Mouse (Mus musculus): ENCODE data around the gene Map3k1.
A peak's percentile ranks its signal among the peaks of the same experiment; 100 is the strongest.
"Not testable (repeated sequence)": the region's sequence is repeated elsewhere in the genome, so short reads cannot be mapped to it uniquely, and the experiment has no call there.

Map3k1 gene

DNA sequence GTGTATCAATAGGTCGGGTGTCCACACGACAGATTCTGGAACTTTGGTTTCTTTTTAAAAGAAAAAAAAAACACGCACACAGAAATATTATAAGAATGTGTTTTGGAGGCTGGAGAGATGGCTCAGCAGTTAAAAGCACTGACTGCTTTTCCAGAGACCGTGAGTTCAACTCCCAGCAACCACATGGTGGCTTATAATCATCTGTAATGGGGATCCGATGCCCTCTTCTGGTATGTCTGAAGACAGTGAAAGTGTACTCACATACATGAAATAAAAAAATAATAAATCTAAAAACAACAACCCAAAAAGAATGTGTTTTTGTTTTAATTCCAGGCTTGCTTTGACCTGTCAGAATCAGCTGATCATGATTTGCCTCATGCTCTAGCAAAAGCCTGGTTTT lies 81.9 kb downstream of the Map3k1 start:
- DNase-seq = no peak

DNA sequence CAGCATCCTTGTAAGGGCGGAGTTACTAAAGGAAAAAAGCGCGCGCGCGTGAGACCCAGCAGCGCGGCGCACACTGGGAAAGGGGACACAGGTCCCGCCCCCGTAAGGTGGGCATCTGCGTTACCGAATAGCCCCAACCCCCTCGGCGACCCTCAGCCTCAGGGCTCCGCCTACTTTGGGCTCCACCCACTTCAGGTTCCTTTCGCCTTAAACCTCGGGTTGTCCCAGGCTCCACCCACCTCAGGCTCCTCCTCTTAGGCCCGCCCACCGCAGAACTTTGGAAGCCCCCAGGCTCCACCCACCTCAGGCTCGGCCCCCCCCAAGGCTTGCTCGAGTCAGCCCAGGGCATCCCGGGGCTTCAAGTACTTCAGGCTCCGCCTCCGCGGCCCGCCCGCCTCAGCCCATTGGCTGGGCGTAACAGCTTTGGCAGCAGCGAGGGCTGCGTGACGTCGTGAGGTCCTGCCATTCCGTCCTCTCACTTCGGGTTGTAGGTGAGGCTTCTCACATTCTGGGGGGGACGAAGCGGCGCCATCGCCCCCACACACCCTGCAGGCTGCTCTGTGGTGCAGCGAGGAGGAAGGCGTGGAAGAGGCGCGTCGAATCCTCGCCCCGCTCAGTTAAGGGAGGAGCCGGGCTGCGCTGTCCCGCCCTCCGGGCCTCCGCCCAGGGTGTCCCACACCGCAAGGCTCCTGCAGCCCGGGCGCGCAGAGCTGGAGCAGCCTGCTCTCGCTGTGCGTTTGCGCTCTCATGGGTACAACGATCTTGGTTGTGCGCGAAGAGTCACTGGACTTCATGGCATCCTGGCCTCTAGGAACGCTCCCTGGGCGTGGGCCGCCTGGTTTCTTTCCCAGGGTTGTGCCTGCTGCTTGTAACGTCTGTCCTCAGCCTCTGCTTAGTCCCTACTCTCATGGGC lies 83.4 kb downstream of the Map3k1 start:
- DNase-seq = peak; percentile 99

DNA sequence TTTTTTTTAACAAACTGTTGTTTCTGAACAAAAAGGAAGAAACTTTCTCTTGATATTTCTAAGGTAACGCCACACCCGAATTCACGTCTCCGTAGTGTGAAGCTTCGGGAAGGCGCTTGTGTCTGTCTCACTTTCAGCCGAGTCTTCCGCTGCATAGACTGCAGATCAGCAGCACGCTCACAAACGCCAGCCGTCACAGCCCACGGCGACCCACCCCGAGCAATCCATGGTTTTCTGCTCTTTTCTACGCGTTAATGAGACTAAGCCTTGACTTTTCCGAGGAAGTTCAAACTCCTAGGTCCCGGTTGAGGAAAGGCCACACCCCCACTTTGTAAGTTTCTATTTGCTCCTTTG lies 84.0 kb downstream of the Map3k1 start:
- no peak for DNase-seq

DNA sequence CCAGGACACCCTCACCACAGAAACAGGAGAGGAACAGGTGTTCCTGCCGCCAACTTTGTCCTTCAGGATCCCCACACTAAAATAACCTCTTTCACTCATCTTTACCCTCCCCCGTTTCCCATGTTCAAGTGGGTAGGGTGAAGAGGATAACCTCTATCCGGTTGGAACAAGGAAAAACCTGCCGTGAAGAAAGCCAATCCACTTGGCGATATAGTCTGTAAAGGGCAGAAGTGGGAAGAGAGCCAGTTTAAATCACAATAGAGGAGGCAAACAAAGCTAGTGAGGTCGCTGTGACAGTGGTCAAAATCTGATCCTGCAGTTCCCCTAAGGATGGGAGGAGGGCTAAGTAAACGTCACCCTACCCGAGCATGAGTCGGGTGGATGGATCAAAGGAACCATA lies 89.1 kb downstream of the Map3k1 start:
- no peak for DNase-seq

DNA sequence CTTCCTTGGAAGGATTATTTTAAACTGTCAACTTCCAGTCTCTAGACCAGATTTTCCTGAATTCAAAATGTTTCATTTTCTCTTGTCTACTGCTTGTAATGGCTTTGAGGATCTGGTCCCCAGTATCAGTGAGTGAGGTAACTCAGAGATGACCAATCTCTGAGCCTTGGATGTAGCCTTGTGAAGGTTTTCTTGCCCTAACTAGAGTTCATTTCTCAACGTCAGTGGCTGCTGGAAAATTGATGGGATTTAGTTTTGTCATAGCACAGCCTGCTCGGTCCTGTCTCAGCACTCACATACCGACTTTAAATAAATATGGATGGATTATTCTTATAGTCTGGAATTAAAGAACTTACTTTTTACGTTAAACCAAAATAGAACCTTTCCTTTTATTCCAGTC lies 98.3 kb downstream of the Map3k1 start:
- DNase-seq = no peak

DNA sequence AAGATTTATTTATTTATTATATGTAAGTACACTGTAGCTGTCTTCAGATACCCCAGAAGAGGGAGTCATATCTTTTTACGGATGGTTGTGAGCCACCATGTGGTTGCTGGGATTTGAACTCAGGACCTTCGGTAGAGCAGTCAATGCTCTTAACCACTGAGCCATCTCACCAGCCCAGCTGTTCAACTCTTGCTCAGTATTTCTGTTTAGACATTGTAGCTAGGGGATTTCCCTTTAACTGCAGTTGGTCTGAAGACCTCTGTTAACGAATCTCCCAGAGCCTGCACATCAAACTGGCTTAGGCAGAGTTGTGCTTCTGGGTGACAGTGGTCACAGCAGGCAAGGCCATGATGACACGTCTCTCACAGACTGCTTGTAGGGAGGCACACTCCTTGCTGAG lies 104.8 kb downstream of the Map3k1 start:
- not testable (repeated sequence) for DNase-seq

DNA sequence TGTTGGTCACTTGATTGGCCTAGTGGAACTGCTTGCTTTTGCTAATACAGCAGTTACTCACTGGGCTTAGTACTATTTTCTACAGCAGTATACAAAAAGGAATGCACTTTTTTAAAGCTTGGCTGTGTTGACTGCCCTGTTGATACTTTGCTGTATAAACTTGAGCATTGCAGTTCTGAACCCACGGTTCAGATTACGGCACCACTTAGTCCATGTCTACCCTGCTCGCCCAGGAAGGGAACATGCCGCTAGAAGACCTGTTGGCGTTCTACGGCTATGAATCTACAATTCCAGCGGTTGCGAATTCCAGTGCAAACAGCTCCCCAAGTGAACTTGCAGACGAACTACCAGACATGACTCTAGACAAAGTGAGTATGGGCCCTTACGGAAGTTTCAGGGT lies 105.4 kb downstream of the Map3k1 start:
- DNase-seq = no peak
